In genomic region chr15:97873717-97874116, GRCm38 (mm10) we compare ENCODE assay signal across 16 mouse cellular contexts. TPM values are rescaled to one million over a fixed set of nuclear protein-coding genes. Genes with fewer than 3 reads are reported as not detected.
"Had no signal": no experiment of that assay in that cellular context is flagged by ENCODE, and none has a peak within 500 bp of the region (broad histone marks: within the 10 kb centered on the region; RNA-seq: fewer than 3 reads in every experiment).

No protein-coding gene starts in this region.

- H3K36me3 ChIP-seq: limb, embryonic 12.5 days; liver, embryonic 13.5 days; lung, embryonic 15.5 days; midbrain, embryonic 13.5 days; neural tube, embryonic 15.5 days had no signal

- H3K4me3 ChIP-seq: layer of hippocampus, adult 2 months; limb, embryonic 12.5 days; liver, embryonic 13.5 days; lung, embryonic 15.5 days; midbrain, embryonic 13.5 days; myocyte; neural tube, embryonic 15.5 days had no signal

- DNase-seq: liver; liver, embryonic 13.5 days; liver, postnatal 0 days; lung, postnatal 14 days; right cerebral cortex, postnatal 4 days; spleen, adult 18-20 months; thymus, adult 18-20 months had no signal

- H3K27me3 ChIP-seq: limb, embryonic 12.5 days; liver, embryonic 13.5 days; lung, embryonic 15.5 days; midbrain, embryonic 13.5 days; neural tube, embryonic 15.5 days had no signal

- ATAC-seq: inflammation-experienced regulatory T-cells, adult 6 months; intestine, postnatal 0 days; liver, postnatal 0 days; midbrain, embryonic 13.5 days had no signal

- H3K9ac ChIP-seq: limb, embryonic 12.5 days; liver, embryonic 13.5 days; liver, postnatal 0 days; lung, embryonic 15.5 days; midbrain, embryonic 13.5 days; neural tube, embryonic 15.5 days had no signal

- H3K4me1 ChIP-seq: lung, embryonic 15.5 days; midbrain, embryonic 13.5 days; neural tube, embryonic 15.5 days had no signal

- H3K9me3 ChIP-seq: limb, embryonic 12.5 days; liver, embryonic 13.5 days; lung, embryonic 15.5 days; midbrain, embryonic 13.5 days; neural tube, embryonic 15.5 days had no signal

- H3K4me2 ChIP-seq: limb, embryonic 12.5 days; liver, embryonic 13.5 days; lung, embryonic 15.5 days; midbrain, embryonic 13.5 days; neural tube, embryonic 15.5 days had no signal

- H3K27ac ChIP-seq: layer of hippocampus, adult 2 months; limb, embryonic 12.5 days; liver, embryonic 13.5 days; lung, embryonic 15.5 days; macrophage; midbrain, embryonic 13.5 days; neural tube, embryonic 15.5 days had no signal

RNA-seq across cellular contexts. Expression of gene Vdr, which starts 36.7 kb away (rescaled TPM):
- polyA plus RNA-seq: midbrain, embryonic 13.5 days had no signal
